Mouse (Mus musculus) gastrocnemius, adult 18-20 months (tissue): ENCODE results near the gene Klhl10. TPM values are rescaled to one million over a fixed set of nuclear protein-coding genes. Genes with fewer than 3 reads are reported as not detected.
A peak's percentile ranks its signal among the peaks of the same experiment; 100 is the strongest.

Source experiments
- DNase-seq: peaks from one replicate; pipeline ENCODE4 v3.0.0; 2021; ENCODE audit warnings: low spot score
- long read RNA-seq, 2 experiments: library from polyadenylated mRNA; stranded (forward); transcript quantifications; one replicate each; pipeline ENCODE4 v2.0.0; 2021
- total RNA-seq, 2 experiments: library from RNA; stranded (reverse); gene quantifications; 2 replicates each; pipeline ENCODE4 v1.2.3; 2021

The Klhl10 gene
- under 1 TPM; 0.25 to 0.28 TPM for total RNA-seq
- long read RNA-seq, experiment 1 = 0 reads
- long read RNA-seq, experiment 2 = 0 reads

DNA sequence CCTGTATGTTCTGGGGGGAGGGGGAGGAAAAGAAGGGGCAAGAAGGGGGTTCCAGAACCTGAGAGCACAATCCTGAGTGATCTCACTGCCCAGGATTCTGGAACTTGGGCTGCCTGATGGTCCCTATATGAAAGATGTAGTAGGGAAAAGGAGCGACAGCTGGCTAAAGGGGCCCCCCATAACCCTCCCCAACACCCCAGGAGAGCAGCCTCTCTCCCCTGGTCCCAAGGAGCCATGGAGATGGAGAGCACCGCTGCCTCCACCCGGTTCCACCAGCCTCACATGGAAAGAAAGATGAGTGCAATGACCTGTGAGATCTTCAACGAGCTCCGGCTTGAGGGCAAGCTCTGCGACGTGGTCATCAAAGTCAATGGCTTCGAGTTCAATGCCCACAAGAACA lies at the start of gene Klhl10, which contains the start of gene Nt5c3b:
TSS of gene Klhl10 (plus strand) at position 121 of the 400 bp plus-strand sequence.
TSS of gene Nt5c3b (minus strand) at position 12 of the 400 bp plus-strand sequence.
- DNase-seq = no peak

DNA sequence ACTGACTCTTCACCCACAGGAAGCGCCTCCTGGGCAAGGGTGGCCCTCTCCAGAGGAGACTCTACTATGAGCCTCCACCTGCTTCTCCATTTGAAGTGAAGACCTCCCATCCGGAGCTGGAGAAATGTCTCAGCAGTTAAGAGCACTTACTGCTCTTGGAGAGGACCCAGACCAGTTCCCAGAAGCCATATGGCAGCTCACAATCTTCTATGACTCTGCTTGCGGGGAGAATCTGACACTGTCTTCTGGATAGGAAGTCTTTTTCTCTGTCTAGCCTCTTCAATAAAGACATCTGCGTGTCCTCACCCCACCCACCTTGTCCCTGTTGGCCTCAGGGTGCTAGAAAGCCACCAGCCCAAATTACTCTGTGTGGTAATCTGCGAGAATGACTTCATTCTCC lies 48.8 kb upstream of the Klhl10 start:
- peak; percentile 26 for DNase-seq

DNA sequence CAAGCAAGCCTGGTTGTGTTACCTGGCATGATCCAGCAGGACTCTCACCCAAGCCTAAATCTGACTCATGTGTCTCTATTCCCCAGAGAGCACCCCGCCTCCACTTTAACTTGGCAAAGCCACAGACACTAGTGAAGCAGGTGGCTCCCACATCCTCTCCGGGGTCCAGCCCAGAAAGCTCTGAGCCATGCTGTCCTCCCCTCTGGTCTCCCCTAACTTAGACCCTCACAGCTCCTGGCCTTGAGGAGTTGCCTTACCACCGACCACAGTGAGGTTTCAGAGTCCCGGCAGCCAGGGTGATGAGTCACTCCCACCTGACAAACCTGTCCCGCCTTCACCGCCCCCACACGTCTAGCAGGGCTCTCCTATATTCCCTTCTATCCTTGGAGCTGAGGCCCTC lies 48.0 kb upstream of the Klhl10 start:
- DNase-seq = peak; percentile 57

DNA sequence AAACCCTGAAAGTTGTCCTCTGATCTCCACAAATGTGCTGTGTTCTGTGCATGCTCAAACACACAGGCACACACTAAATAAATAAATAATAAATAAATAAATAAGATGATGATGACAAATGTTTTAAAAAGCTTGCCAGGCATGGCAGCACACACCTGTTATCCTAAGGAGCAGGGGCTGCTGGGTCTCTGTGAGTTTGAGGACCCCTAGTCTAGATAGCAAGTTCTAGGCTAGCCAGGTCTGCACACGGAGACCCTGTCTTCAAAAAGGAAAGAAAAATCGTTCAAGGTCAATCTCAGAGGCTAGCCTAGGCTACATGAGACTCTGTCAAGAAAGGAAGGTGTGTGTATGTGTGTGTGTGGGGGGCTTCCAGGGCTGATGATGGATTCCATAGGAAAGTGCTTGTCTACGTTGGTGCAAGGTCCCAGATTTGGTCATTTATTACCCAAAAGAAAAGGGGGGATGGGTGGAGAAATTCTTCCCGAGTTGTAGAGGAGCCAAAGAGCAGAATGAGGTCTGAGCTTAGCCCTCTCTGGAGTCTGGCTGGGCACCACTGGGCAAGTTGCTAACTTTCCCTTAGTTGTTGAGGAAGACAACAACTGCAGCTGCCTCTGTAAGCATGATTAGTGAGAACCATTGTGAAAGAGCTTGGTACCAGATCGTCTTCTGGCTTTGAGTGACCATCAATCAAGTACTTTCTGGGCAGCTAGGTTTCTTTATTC lies 47.2 kb upstream of the Klhl10 start:
- no peak for DNase-seq

DNA sequence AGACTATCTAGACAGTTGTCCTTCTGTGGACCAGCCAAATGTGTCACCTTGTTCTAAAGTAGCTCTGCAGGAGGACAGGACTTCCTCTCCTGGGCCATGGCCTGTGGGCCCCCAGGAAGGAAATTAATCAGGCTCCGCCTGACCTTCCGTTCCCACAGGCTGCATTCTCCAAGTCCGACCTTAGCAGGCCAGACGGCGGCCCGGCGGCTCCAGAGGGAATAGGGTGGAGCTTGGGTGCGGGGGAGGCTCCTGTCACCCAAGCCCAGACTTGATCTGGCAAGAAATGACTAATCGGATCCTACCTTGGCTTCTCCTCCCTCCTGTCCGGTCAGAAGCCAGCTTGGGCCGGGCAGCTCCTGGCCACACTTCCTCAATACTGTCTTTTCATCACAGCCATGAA lies 46.5 kb upstream of the Klhl10 start:
- DNase-seq = peak; percentile 84

DNA sequence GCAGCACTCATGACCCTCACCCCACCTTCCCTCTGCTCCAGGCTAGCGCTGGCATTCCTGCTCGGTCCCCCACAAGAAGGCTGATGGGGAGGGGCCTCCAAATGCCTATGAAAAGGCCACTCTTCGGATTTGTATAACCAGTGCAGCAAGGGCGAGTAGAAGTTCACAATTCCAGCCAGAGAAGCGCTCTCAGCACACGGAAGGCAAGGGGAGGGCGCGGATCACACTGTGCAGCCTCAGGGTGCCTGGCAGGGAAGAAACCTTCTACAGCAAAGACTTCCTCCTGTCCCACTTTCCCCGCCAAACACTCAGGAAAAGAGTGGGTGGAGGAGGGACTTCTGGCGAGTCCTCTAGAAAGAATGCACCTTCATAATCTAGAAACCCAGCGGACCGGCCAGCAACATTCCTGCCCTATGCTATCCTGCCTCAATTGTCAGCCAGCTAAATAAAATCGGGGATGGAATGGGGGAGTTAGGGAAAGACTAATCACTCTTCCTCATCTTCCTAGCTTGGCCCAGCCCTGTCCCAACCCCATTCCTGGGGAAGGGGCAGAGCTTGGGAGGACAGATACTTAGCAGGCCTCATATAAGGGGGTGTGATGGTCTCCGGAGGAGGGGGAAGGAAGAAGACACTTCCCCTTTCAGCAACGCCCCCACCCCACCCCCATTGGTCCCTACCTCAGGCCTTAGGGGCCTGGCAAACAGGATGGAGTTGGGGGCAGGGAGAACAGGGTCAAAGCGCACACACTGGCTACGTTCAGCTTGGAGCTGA lies 45.7 kb upstream of the Klhl10 start:
- DNase-seq = peak; percentile 32

DNA sequence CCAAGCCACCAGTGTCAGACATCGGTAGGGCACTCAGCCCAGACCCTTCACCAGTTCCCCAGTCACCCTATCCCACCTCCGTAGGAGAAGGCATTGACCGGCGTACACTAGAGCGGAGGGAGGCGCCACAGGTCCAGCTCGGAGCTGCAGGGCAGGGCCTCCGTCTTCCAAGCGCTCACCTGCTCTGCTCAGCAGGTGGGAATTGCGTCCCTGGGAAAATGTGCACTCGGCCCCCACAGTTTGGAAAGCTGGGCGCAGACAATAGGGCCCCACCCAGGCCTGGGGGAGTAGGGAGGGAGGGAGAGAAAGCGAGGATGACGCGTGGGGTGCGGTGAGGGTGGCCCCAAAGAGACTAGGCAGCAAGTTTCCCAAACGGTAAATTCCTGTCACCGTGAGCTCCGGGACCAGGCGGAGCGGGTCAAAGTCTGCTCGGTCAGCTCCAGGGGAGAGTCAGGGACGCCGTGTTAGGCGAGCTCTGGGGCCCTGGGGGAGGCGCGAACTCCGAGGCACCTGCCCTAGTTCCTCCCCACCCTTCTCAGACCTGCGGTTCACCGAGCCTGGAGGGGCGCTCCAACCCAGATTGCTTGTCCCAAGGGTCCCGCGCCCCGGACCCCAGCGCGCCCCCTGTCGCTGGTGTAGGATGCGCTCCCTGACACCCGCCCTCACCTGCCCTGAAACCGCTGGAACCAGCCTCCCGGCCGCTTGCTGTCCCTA lies 44.7 kb upstream of the Klhl10 start:
- peak; percentile 48 for DNase-seq

DNA sequence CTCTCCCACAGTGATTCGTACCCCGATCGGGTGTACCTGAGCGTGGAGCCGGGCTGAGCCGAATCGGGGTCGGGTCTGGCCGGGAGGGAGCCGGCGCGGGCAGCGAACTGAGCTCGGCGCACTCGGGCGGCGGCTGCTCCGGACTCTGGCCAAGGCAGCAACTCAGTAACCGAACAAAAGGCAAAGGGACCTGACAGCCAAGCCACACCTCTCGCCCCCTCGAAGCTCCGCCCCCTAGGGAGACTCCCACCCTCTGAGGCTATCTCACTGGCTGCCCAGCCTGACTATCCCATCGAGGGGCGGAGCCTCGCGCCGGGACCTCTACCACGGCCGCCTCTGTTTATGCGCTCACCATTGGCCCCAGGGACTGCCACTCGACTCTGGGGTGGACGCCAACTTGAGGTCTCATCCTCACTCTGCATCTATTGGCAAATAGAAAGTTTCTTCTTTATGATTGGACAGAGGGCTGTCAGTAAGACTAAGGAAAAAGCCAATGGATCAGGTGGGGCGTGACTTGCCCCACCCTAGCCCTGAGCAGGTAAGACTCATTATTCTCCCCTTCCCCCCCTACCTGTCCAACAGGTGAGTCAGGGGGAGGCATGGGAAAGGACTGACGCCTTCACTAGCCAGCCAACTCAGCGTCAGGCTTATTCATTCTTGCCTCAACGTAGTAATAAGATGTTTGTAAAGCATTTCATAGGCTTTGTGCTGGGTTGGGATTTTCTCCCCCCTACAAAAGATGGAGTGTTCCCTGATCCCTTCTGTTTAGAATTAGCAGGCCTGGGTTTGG lies 43.9 kb upstream of the Klhl10 start, which contains the start of gene Jup:
TSS of gene Jup (minus strand) at position 164 of the 790 bp plus-strand sequence.
- DNase-seq = peak; percentile 99

DNA sequence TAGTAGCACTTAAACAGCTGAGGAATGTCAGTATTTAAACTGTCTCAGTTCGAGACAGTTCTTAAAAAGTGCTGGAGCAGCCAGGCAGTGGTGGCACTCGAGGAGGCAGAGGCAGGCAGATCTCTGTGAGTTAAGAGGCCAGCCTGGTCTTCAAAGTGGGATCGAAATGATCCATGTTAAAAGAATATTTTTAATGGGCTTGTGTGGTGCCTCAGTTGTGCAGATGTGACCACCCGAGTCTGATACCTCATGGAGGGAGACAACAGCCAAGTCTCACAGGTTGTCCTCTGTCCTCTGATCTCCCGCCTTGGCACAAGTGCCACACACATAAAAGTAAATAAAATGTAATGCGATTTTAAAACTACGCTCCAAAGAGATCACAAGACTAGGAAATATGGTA lies 43.2 kb upstream of the Klhl10 start:
- no peak for DNase-seq

DNA sequence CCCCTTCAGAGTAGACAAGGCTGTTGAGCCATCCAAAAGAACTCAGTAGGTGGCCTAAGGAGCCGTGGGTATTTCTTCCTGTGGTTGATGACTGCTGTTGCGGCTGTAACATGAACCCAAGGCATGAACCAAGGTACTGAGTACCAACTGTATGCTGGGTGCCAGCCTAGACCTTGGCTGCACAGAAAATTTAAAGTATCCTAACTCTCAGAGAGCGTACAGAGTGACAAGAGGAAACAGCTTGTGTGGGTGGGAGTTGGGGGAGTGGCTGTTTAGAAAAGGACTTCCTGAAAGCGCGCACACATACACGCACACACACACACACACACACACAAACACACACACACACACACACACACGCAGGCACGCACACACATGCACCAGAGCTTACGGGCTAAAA lies 42.4 kb upstream of the Klhl10 start:
- no peak for DNase-seq

DNA sequence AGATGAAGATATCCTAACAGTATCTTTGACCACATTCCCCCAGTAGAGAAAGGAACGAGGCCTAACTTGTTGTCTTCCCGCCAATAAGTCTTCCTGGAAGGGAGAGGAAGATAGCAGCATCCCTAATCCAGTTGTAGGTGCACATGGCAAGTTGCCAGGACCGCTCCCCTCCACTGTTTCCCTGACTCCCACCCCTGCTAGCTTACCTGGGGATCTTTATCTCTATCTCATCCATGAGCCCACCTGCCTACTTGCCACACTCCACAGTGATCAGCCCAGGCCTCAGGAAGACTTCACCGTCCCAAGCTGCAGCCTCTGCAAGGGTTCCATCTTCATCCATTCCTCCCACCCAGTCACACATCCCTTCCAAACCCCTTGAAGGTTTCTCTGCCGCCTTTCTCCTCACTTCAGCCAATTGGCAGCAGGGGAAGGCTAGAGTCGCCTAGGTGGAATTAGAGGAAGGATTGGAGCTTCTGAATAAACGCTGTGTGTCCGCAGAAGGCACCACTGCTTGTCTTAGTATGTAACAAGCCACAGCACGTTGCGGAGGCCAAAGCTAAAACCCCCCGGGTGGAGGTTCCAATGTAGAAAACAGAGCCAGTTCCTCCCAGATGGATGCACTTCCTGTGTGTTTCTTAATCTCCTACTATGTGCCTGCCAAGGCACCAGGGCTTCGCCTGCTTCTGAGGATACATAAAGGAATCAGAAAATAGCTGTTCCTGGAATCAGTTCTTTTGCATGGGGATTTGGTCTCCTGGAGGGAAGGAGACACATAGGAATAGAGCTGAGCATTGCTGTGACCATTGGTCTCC lies 41.8 kb upstream of the Klhl10 start:
- no peak for DNase-seq

DNA sequence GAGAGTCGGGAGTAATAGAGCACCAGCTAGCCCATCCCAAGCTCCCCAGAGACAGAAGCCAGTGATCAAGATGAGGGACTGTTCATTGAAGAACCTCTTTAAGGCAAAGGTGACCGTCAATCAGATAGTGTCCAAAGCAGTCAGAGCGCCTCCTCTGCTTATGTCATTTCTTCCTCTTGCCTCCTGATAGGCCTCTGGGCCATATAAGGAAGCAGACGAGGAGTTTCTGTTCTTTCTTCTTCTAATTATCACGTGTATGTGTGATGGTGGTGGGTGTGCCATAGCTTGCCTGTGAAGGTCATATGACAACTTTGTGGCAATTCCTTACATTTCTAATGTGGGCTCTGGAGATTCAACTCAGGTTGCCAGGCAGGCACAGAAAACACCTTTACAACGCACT lies 40.9 kb upstream of the Klhl10 start:
- no peak for DNase-seq

DNA sequence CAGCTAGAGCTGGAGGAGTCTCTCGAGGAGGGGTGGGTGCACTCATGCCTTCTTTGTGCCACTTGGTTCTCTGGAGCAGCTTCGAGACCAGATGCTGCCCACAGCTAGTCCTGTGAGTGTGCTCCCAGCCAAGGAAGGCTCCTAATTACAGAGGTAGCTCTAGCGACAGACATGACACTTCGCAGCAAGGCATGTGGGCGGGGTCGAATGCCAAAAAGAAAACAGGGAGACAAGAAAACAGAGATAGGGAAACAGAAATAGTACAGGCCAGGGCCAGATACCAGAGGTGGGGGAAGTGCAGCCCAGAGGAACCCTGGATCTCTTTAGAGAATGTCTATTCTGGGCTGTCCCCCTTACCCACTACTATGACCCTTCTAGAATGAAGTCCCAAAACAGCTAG lies 39.5 kb upstream of the Klhl10 start:
- DNase-seq = no peak

DNA sequence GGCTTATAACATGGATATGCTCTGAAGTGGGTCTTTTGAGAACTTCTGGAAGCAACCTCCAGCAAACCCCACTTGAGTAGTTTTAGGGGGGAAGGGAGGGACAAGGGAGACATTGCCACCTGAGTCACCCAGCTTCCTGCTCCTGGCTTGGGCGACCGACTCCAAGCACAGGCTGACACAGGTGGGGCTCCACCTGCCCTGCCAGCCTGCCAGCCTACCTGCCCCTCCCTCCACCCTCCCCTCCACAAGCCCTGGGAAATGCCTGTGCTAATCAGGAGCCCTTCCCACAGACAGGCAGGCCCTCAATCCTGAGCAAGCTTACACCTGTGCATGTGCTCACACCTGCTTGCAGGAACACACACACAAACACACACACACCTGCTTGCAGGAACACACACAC lies 39.0 kb upstream of the Klhl10 start:
- no peak for DNase-seq

DNA sequence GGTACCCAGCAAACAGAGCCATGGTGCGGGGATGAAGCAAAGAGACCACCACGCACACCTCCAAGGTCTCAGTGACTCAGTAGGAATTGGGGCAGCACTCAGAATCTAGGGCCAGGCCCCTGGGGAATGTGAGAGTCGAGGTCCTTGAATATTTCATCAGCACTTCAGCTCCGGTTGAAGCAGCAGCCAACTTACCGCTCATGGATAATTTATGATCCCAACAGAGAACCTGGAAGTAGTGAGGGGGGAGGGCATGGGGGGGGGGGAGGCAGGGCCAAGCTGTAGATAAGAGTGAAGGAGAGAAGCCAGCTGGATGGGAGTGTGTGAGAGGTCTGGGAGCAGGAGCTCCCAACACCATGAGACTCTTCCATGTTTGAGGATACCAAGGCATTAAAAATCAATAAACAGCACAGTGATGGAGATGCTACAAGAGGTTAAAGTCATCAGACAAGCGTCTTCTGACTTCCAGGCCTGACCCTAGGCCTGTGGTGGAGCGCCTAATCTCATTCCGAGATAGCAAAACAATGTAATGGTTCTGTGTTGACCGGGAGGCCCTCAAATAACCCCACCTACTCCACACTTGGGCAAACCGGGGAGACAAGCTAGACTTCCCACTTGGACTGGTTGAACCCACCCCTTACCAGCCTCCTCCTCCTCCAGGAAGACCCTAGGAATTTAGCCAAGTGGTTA lies 38.1 kb upstream of the Klhl10 start:
- DNase-seq = no peak

DNA sequence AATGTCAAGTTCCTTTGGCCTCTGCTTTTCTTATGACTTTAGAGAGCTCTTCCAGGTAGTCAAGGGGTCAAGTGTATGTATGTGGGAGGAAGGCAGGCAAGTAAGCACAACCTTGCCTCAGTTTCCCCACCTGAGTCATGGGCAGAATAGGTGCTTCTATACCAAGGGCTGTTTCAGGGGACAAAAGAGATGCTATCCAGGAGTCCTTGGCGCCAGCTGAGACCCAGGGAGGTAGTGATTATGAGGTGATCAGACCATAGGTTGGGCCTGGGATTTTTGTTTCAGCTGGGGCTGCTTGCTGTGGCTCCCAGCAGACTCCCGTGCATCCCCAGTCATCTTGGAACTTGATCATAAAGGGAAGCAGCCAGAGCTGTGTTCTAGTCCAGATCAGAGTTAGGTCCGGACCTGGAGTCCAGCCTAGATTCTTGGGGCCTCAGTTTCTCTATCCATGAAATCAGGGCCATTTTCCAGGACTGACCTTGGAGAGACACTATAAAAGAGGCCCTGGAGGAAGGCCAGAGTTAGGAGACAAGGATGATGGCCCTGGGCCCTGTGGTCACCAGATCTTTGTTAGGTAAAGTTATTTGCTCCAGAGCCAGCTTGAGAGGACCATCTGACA lies 37.2 kb upstream of the Klhl10 start:
- DNase-seq = no peak

DNA sequence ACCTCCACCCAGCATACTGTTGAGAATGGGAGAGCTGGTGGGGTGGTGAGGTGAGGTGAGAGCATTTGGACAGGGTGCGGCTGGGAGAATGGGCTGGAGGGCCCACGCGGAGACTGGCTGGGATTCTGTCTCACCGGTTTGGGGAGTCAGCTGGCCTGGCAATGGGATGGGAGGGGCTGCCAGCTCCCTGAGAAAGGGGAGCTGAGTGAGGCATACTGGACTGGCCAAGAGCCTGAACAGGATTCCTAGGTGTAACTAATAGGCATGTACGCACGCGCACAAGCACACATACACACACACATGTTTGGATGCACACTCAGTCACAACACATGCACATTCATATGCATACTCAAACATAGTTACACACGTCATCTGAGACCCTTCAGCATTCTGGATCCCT lies 35.4 kb upstream of the Klhl10 start:
- DNase-seq = no peak

DNA sequence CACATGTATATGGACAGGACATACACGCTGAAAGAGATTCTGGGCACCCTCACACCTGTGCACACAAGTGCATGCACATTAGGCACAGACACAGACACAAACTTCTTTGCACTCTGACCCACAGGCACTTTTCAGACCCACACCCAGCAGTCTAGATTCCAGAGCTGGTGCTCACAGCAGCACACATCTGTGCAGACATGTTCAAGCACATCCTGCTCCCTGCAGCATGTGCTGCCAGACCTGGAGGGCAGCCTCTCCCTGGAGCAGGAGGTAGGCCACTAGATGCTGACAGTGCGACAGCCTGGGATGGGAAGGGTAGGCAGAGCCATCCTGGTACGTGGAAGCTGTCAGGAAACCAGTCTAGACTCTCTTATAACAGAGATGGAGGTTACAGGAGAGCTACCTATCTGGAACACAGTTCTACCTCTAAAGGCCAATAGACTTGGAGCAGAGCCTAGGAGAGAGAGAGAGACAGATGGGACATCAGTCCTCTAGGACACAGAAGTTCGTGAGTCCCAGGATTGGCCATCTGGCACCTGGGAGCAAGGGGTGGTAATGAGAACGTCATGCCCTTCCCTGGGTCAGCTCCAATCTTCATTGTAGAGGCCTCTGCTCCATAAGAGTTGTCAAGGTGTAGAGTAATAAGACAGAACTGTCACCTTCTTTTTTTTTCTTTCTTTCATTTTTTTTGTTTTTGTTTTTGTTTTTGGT lies 34.6 kb upstream of the Klhl10 start:
- DNase-seq = no peak
